Mouse (Mus musculus): ENCODE measurements around the gene Polr1a. TPM values are rescaled to one million over a fixed set of nuclear protein-coding genes. Genes with fewer than 3 reads are reported as not detected.

Gene Polr1a
- total RNA-seq, 2 experiments from 2014 or later = 36.7 to 42.3 TPM

DNA sequence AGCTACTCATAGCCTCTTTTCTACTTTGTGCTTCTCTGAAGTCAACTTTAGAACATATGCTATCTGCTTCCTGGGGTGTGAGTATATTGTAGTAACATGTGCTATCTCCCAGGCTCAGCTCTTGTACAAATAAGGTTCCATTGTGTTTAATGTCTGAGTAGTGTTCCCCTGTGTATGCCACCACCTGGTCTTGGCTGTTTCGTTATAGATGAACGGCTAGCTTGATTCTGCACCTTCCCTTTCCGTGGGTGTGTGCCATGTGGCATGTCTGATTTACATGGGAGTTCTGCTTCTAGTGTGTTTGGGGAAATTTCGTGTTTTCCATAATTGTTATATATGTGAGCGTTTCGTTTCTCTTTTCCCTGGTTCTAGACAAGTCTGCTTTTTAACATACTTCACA lies 36.2 kb downstream of the Polr1a start:
- DNase-seq = no peak
- intact Hi-C loops (cut with DNase I) = no loop called here

DNA sequence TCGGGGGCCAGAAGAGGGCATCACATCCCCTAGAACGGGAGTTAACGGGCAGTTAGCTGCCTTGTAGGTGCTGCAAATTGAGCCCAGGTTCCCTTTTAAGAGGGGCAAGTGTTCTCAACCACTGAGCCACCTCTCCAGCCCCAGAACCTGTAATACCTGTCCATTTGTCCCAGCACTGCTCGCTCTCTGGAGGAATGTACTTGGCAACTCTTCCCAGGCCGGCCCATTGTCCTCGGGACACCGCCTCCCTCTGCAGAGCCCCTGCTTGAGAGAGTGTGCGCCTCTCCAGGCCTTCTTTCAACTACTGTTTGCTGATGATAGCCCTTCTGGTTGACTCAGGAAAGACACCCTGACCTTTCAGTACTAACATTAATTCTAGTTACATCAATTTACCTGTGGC lies 37.3 kb downstream of the Polr1a start:
- intact Hi-C loops (cut with DNase I) = no loop called here
- DNase-seq = no peak

DNA sequence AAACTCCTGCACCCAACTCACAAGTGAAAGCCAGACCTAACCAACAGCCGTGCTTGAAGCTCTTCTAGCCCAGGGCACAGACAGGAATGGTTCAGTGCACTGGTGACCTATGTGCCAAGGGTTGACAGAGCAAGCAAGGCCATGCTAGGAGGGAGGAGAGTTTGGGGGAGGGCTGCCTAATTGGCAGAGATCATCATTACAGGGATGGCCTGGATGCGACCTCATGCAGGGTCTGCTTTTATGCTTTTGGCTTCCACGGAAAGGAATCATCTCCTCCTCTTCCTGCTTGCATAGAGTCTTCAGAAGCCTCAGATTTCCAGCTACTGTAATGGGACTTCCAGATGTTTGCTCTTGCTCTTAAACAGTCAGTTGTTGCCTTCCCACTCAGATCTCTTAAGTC lies 40.9 kb downstream of the Polr1a start:
- peak in 1 of 2 experiments; percentile 42 for DNase-seq
- intact Hi-C loops (cut with DNase I) = no loop called here

DNA sequence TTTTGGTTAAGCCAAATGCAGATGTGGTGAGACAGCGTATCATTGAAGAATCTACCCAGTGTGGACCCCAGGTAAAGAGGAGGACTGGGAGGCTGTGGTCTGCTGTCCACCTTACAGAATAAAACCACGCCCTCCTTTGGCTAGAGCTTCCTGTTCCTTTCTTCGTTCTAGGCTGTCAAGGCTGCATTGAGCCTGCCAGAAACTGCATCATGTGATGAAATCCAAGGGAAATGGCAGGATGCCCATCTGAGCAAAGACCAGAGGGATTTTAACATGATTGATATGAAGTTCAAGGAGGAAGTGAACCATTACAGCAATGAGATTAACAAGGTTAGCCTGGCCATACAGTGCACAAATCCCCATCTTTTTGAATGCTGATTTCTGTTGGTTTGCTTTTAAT lies 41.7 kb downstream of the Polr1a start:
- intact Hi-C loops (cut with DNase I) = no loop called here
- DNase-seq = peak; percentile 63 to 72

DNA sequence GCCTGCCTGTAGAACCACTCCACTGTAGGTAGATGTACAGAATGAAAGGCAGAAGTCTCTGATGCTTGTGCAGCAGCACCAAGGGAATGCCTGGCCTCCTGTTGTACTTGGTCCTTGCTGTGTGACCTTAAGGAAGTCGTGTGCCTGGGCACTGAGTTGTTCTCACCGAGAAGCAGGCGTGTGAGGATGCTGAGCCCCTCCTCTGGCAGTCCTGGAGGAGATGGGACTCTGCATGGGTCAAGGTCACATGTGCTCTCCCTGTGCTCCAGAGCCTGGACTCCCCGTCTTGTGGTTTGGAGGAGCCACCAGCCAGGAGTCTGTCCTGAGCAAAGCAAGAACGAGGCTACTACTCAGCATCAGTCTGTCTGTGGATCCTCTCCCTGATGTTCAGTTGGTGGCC lies 42.3 kb downstream of the Polr1a start:
- intact Hi-C loops (cut with DNase I) = no loop called here
- DNase-seq = no peak

DNA sequence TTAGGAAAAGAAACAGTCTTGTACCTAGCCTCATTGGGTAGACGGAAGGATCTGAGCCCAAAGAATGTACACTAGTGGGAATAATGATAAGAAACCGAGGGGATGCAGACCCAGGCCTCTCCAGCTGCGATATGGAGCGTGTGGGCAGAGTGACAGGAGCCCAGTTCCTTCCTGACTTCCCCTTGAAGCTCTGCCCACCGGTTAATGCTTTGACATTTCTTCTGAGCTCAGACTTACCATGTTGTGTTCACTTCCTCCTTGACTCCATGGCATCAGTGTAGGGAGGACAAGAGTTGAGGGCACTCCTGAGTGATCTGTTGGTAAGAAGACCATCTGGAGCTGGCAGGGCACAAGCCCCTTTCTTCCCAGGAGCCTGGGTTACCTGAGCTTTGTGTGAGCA lies 53.3 kb downstream of the Polr1a start:
- no peak for DNase-seq
- intact Hi-C loops (cut with DNase I) = no loop called here

DNA sequence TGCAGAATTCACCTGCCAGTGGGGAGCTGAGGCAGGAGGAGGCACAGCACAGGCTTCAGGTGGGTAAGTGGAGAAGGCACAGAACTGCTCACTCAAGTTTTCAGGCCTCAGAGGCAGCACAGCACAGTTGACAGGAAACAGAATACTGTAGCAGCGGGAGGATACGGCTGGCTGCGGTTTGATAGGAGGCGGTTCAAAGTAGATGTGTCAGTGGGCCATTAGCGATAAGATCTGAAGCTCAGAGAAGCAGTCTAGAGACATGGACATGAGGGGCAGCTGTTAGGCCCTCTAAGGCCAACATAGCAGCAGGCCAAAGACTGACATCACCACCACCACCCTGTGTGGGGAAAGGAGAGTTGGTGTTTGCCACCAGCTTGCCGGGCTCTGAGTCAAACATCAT lies 53.9 kb downstream of the Polr1a start:
- intact Hi-C loops (cut with DNase I) = no loop called here
- DNase-seq = no peak

DNA sequence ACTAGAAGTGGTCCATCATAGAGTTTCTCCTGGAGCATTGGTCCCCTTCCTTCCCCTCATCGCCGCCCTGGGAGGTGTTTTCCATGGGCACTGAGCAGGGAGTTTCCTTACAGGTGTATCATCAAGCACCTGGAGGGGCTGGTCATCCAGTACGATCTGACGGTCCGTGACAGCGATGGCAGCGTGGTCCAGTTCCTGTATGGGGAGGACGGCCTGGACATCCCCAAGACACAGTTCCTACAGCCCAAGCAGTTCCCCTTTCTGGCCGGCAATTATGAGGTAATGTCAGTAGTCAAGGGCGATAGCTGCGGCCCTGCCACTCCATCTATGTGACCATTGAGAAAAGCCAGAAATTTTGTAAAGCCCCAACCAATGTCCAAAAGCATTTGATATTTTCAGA lies 54.7 kb downstream of the Polr1a start:
- intact Hi-C loops (cut with DNase I) = no loop called here
- no peak for DNase-seq

DNA sequence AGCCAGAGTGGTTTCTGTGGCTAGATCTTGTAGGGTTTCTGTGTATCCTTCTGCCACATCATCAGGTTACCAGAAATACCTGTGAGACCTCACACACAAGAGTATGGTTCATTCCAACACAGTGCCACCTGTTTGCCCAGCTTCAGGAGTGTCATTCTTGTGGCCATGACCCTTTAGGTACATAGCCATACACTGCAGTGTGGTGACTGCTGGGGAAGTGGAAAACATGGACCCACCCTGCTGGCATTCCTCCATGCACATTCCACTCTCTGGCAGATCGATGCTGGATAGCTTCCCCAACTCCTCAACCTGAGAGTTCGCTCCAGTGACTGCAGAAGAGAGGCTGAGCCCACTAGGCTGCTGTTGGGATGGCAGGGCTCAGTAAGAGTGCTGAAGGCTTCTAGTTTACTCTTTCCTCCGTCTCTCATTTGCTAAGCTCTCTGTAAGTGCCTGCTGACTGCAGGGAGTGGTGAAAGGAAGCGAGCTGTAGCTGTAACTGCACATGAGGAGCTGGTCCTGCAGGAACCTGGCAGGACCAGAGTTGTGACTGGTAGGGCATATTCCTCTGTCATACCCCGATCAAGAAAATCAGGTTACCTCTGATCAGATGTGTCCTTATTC lies 57.9 kb downstream of the Polr1a start:
- intact Hi-C loops (cut with DNase I) = no loop called here

DNA sequence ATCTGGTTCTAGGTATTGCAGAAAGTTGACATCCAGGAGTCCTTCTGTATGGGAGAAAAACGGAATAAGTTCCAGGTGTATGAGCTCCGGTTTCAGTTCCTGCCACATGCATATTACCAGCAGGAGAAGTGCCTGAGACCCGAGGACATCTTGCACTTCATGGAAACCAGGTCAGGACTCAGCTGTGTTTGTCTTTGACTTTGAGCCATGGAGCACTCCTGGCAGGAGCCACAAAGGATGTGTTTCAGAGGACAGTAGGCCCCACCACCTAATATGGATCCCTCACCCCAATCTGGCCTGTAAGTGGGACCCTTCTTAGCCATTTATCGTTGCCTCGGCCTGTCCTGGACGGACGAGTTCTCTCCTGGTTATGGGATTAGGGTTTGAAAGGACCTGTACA lies 59.0 kb downstream of the Polr1a start:
- intact Hi-C loops (cut with DNase I) = no loop called here
- no peak for DNase-seq

More for the DNA sequence above, 57.9 kb downstream of the Polr1a start:
- DNase-seq = no peak

DNA sequence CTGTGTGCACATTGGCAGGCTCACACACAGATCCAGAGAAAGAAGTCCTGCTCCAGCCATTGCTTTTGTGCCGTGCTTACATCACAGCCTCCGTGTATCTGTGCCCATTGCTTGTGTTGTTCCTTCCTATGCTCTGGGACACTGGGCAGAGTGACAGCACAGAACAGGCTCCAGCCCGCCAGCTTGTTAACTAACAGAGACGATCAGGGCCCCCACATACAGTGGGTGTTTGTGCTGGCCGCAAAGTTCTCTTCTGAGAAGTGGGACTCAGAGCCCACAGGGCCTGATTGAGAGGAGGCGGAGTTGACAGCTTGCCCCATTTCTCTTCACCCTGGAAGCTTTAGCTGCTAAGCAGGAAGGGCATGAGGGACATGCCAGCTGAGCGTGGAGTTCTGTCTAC lies 60.6 kb downstream of the Polr1a start:
- intact Hi-C loops (cut with DNase I) = no loop called here
- DNase-seq = no peak

DNA sequence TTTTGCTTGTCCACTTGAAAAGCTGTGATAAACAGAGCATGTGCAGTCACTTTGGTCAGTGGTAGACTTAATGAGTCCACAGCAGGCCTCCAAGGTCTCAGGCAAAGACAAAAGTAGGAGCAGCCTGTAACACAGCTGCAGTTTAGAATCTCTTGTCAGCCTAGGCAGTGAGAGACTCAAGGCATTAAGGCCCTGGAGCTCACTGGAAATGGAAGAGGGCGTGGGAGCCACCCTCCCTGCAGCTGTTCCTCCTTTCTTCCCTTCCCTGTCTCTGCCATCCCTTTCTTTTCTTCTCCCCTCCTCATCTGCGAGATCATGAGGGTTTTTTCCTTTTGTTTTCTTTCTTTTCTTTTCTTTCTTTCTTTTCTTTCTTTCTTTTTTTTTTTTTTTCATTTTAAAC lies 61.3 kb downstream of the Polr1a start:
- peak in 1 of 2 experiments; percentile 32 for DNase-seq
- intact Hi-C loops (cut with DNase I) = no loop called here

DNA sequence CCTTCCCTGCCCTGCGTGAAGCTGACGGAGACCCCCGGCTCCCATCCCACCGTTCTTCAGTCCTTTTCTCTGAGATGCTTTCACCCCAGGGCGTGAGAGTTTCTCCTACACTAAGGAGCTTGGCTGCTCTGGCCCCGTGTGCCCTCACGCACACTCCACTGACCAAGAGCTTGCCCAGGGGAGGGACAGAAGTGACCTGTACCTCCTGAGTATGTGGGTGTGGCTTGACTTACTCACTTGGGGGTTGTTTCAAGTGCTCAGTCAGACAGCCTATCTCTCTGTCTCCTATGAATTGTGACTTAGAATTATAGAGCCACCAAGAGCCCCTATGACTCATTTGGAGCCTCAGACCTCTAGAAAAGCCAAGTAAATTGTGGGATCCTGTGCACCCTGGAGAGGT lies 67.7 kb downstream of the Polr1a start:
- DNase-seq = no peak
- intact Hi-C loops (cut with DNase I) = loop anchor here (5.0 kb wide), 1 partner anchor 34 kb away; no protein-coding TSS in a partner anchor

DNA sequence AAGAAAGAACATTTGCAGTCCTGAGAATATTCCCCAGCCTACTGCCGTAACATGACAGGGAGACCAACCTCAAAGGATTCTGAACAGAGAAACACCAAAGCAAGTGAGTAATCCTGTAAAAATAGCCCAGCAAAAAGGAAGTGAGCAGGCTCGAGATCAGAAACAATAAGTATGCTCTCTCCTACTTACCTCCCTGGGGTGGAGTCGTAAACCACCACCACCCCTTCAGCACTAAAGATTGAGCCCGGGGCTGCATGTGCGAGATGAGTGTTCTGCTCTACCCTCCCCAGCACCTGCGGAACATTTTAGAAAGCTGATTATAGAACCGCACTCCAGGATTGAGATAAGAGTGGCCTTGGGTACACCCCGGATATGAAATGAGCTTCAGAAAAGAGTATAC lies 71.3 kb downstream of the Polr1a start:
- peak in 1 of 2 experiments; percentile 16 for DNase-seq
- intact Hi-C loops (cut with DNase I) = loop anchor here (2.0 kb wide), 1 partner anchor 117 kb away; the partner anchor contains the start of gene St3gal5

DNA sequence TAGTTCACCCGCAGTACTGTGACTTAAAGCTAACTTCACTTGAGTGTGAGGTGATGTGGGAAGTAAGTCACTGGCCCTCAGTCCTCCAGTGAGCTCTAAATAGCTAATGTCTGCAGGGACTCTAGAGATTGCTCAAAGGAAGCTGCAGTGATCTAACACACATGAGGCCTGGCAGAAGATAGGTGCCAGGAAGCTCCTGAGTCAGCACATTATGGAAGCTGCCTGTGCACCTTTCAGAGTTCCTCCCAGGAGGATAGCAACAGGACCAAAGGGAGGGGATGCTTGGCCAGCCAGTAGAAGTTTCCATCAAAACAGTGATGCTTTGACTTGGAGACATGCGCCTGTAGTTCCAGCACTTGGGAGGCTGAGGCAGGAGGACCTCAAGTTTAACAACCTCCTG lies 71.7 kb downstream of the Polr1a start:
- peak in 1 of 2 experiments; percentile 17 for DNase-seq
- intact Hi-C loops (cut with DNase I) = loop anchor here (2.0 kb wide), 1 partner anchor 116 kb away; the partner anchor contains the start of gene St3gal5

DNA sequence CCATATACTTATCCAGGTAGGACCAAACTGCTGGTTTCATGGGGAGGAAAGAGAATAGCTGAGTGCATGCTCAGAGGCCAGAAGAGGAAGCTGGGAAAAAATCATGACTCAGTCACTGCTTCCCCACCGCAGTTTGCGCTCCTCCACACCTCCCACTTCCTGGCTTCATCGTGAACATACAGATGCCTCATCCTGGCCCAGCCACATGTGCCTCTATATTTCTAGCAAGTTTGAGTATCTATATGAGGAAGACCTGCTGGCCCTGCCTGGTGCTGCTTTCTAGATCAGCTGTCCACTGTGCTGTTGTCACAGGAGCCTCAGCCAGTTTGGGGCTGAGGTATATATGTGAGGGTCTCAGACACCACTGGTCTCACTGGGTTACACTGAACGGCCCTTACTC lies 72.6 kb downstream of the Polr1a start:
- intact Hi-C loops (cut with DNase I) = loop anchor here (2.0 kb wide), 1 partner anchor 115 kb away; the partner anchor contains the start of gene St3gal5
- DNase-seq = no peak

DNA sequence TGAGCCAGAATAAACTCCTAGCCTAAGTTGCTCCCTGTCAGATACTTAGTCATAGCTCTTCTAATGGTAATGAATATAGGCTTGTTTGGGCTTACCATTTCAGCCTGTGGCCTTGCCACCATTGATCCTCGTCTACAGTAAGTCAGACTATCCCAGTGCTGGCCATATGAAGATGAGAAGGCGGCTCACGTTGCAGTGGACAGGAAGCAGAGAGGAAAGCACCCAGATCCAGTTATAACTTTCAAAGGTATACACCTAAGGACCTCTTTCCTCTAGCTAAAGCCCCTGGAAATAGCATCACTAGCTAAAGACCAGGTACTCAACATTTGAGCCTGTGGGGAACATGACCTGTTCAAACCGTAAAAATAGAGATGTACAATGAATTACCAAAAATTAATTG lies 77.1 kb downstream of the Polr1a start:
- intact Hi-C loops (cut with DNase I) = no loop called here
- no peak for DNase-seq

DNA sequence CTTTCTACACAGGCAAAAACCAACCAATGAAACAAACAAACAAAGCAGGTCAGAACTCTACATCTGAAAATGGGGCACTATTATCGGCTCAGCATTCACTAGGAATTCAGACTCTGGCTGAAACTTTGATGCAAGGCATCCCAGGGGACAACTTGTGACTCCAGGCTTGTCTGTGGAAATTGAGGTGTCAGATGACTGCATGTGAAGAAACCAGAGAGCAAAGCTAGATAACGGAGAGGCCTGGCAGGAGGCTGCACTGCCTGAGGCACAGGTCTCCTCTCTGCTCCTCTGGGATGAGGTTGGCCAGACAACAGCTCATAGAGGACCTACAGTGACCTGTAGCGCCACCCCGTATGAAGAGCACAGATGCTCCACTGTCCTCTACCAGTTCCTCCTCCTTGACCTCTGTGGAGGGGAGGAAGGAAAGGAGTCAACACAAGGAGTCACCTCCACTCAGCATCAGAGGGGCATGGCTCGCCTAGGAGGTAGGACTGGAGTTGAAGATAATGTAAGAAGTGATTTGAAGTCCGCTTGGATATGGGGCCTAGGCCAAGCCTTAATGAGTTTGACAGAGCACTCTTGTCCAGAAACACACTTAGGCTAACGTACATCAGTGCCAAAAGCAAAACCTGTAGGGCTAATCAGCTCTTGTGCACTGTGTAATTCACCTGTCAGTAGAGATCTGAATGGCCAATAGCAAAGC lies 78.8 kb downstream of the Polr1a start:
- peak in 1 of 2 experiments; percentile 31 for DNase-seq

DNA sequence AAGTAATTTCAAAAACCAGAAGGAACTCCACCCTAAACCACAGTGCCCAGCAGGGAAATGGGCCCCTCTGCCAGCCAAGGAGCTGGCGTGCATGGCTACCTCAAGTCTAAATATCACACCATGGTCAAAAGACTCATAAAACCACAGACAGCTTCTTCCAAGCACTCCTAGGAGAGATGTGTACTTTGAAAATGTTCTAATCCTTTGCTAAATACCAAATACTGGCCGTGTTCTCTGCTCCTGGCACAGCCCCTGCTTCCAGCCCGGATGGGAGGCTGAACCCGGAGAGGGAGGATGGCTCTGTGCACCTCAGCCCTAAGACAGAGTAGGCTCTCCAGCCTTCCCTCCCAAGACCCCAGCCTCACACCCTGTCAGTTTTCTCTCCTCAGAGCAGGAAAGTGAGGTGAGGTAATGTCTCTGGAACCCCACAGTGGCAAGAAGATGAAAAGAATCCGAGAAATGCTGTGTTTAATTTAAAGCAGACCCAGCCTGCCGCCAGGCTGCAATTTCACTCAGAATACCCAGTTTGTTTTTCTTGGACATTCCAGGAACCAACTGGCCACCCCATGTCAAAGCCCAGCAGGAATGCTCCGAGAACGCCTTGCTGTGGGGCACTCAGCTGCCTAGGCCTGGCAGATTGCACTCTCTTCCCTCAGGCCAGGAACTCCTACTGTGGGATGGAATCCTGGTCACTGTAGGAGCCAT lies 80.9 kb downstream of the Polr1a start:
- DNase-seq = peak in 1 of 2 experiments; percentile 28
- intact Hi-C loops (cut with DNase I) = no loop called here

More for the DNA sequence above, 78.8 kb downstream of the Polr1a start:
- intact Hi-C loops (cut with DNase I) = no loop called here

DNA sequence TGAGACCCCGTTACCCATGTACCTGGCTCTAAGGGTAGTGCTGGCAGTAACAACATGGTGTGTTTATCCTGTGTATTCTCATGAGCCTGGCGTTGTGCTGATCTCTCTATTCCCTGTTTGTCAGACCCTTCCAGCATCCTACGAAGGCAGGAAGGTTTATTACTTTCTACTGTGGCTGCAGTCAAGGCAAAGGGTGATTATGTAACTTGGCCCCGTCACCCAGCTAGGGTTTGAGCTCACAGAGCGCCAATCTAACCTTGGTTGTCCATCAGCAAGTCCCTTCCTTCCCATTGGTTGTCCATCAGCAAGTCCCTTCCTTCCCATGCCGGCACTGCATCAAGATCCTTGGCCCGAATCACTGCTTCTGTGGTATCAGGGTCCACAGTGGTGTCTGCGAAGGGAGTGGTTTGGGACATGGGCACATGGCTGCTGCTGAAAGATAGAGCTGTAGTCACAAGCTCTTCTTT lies 81.6 kb downstream of the Polr1a start:
- intact Hi-C loops (cut with DNase I) = no loop called here
- peak in 1 of 2 experiments; percentile 22 for DNase-seq

DNA sequence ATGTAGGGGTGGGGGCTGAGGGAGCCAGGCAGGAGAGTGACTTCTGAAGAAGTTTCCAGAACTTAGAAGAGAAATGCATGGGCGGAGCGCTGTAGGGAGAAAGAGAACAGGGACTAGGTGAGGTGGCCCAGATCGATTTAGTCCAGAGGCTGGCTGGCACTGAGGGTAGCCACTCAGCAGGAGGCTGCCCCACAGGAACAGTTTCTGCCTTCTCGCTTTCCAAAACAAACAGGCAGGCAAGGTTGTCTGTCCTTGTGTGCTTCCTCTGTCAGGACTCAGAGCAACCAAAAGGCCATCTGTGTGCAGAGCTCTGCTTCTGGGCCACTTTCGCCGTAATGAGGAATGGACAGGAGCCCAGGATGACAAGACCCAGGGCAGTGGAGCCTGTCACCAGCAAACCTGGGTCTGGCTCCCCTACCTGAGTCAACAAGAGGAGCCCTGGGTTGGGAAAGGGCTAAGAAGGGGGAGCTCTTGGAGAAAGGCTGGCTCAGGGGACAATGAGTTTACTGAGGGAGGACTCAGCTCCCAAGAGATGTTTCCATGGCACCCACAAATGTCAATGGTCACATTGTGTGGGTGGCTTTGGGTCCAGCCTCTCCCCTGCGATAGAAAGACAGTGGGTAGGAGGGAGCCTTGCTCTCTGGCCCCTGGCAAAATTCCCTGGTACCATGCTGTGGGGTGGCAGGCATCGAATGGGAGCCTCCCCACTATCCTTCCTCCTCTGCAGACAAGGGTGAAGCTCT lies 82.5 kb downstream of the Polr1a start:
- intact Hi-C loops (cut with DNase I) = no loop called here
- DNase-seq = no peak
